Mouse (Mus musculus): ENCODE measurements around the gene Tmem143. TPM values are rescaled to one million over a fixed set of nuclear protein-coding genes. Genes with fewer than 3 reads are reported as not detected.
"Not testable (repeated sequence)": the region's sequence is repeated elsewhere in the genome, so short reads cannot be mapped to it uniquely, and the experiment has no call there.

Gene Tmem143
- polyA plus RNA-seq, 1 experiment from 2014 or later = 4.9 TPM

GRCm38 (mm10) chr7:45869107-45869670, 27.6 kb upstream of the Tmem143 start:
- peak overlapping the region; percentile 63 for H3K4me2 ChIP-seq (replicated peaks)
- H3K36me3 ChIP-seq = peaks cover 4% of the 10 kb centered on the region; the same call in 1 of the 2 replicates
- peaks cover 54% of the 10 kb centered on the region for H3K4me1 ChIP-seq
- no peak overlapping the region for H3K27ac ChIP-seq (replicated peaks)
- H3K27me3 ChIP-seq = peaks cover 28% of the 10 kb centered on the region
- no peak for ATAC-seq (ENCODE audit: insufficient number of reproducible peaks, low FRiP score, low TSS enrichment, low read depth)
- H3K4me3 ChIP-seq (replicated peaks) = peak overlapping the region; percentile 36
- 0 out of 2 replicates have a peak overlapping the region, but pooled peaks have one; percentile 9 for H3K9ac ChIP-seq
- 12% methylated on average over 8 of the region's 8 CpGs for WGBS
- H3K9me3 ChIP-seq (replicated peaks) = no peaks in the 10 kb centered on the region

DNA sequence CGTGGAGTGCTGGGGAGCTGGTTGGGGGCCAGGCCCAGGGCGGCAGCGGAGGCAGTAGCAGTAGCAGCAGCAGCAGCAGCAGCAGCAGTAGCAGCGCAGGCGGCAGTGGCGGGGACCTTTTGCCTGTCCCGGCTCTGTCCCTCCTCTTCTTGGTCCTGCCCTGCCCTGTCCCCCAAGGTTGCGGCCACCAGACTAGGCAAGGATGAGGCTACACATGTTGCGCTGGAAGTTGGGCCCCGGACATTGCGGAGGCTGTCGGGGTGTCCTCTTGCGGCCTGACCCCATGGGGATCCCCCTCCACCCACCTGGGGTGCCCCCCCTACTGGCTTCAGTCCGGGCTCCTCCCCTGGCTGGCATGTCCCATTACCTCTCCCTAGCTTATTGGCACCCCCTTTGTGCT, 27.0 kb upstream of the Tmem143 start:
- Histone ChIP-seq H3K4me1 (peaks cover 57% of the 10 kb centered on the region), H3K9ac (0 out of 2 replicates have a peak overlapping the region, but pooled peaks have one; percentile 9), H3K36me3 (peaks cover 10% of the 10 kb centered on the region), H3K27ac (replicated peaks) (no peak overlapping the region), H3K4me3 (replicated peaks) (peak overlapping the region; percentile 36), H3K27me3 (peaks cover 28% of the 10 kb centered on the region), H3K9me3 (replicated peaks) (no peaks in the 10 kb centered on the region), H3K4me2 (replicated peaks) (peak overlapping the region; percentile 63)
- ATAC-seq (ENCODE audit: insufficient number of reproducible peaks, low FRiP score, low TSS enrichment, low read depth) = no peak
- WGBS = 5% methylated on average over 14 of the region's 14 CpGs

GRCm38 (mm10) chr7:45870282-45871058, 26.3 kb upstream of the Tmem143 start:
- 2% methylated on average over 30 of the region's 30 CpGs for WGBS
- H3K4me1 ChIP-seq = peaks cover 61% of the 10 kb centered on the region
- H3K4me3 ChIP-seq (replicated peaks) = peak overlapping the region; percentile 36
- H3K9ac ChIP-seq = peak overlapping the region; percentile 28
- H3K36me3 ChIP-seq = peaks cover 17% of the 10 kb centered on the region
- peak overlapping the region; percentile 63 for H3K4me2 ChIP-seq (replicated peaks)
- no peaks in the 10 kb centered on the region for H3K9me3 ChIP-seq (replicated peaks)
- ATAC-seq (ENCODE audit: insufficient number of reproducible peaks, low FRiP score, low TSS enrichment, low read depth) = no peak
- peaks cover 28% of the 10 kb centered on the region for H3K27me3 ChIP-seq
- no peak overlapping the region for H3K27ac ChIP-seq (replicated peaks)

- H3K27me3 ChIP-seq = peaks cover 28% of the 10 kb centered on the region
- peak within 1 kb of the TSS; percentile 97 for H3K9ac ChIP-seq
- H3K9me3 ChIP-seq (replicated peaks) = no peaks in the 10 kb centered on the region
- H3K4me1 ChIP-seq = peaks cover 51% of the 10 kb centered on the region
- peak within 1 kb of the TSS; percentile 93 for H3K27ac ChIP-seq (replicated peaks)
- under 1% methylated on average over 18 of the region's 18 CpGs for WGBS
- H3K4me3 ChIP-seq (replicated peaks) = peak within 1 kb of the TSS; percentile 81
- peak within 1 kb of the TSS; percentile 80 for H3K4me2 ChIP-seq (replicated peaks)
- peaks cover 38% of the 10 kb centered on the region for H3K36me3 ChIP-seq
- ATAC-seq (ENCODE audit: insufficient number of reproducible peaks, low FRiP score, low TSS enrichment, low read depth) = peak; percentile 82
Measured at GRCm38 (mm10) chr7:45872624-45873023, 24.1 kb upstream of the Tmem143 start, which contains the start of gene Kdelr1. Gene Kdelr1 (plus strand): TSS chr7:45872772.

- peaks cover 22% of the 10 kb centered on the region for H3K27me3 ChIP-seq
- peak overlapping the region; percentile 93 for H3K27ac ChIP-seq (replicated peaks)
- H3K4me3 ChIP-seq (replicated peaks) = peak overlapping the region; percentile 81
- peaks cover 43% of the 10 kb centered on the region for H3K36me3 ChIP-seq
- H3K4me1 ChIP-seq = peaks cover 44% of the 10 kb centered on the region
- ATAC-seq (ENCODE audit: insufficient number of reproducible peaks, low FRiP score, low TSS enrichment, low read depth) = peak; percentile 25
- H3K9ac ChIP-seq = peak overlapping the region; percentile 97
- H3K4me2 ChIP-seq (replicated peaks) = peak overlapping the region; percentile 80
- 3% methylated on average over 28 of the region's 28 CpGs for WGBS
- H3K9me3 ChIP-seq (replicated peaks) = no peaks in the 10 kb centered on the region
Measured at GRCm38 (mm10) chr7:45873061-45873947, 23.4 kb upstream of the Tmem143 start.

GRCm38 (mm10) chr7:45876895-45877294, 19.8 kb upstream of the Tmem143 start:
- Histone ChIP-seq H3K9ac (no peak overlapping the region), H3K4me2 (replicated peaks) (no peak overlapping the region), H3K36me3 (peaks cover 78% of the 10 kb centered on the region), H3K9me3 (replicated peaks) (no peaks in the 10 kb centered on the region), H3K27ac (replicated peaks) (no peak overlapping the region), H3K27me3 (no peaks in the 10 kb centered on the region), H3K4me1 (peaks cover 17% of the 10 kb centered on the region), H3K4me3 (replicated peaks) (no peak overlapping the region)
- no peak for ATAC-seq (ENCODE audit: insufficient number of reproducible peaks, low FRiP score, low TSS enrichment, low read depth)
- WGBS = 95% methylated on average over 7 of the region's 7 CpGs

DNA sequence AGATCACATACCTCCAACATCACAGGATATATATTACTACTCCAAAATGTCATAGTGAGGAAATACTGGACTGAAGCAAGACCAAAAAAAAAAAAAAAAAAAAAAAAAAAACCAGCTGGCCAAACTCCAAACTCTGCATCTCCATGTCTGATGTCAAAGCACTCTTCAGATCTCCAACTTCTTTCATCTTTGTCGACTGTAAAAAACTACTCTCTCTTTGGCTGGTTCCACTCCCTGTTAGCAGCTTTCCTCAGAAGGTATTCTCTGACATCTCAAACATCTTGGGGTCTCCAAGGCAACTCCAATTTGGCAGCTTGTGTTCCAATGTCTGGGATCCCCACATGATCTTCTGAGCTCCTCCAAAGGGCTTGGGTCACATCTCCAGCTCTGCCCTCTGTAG, 18.5 kb upstream of the Tmem143 start, which contains the start of gene Grin2d:
Gene Grin2d (minus strand): TSS at position 101 of the 400 bp plus-strand sequence.
- H3K4me3 ChIP-seq (replicated peaks); H3K27ac ChIP-seq (replicated peaks); ATAC-seq (ENCODE audit: insufficient number of reproducible peaks, low FRiP score, low TSS enrichment, low read depth); H3K9ac ChIP-seq; H3K9me3 ChIP-seq (replicated peaks); H3K4me2 ChIP-seq (replicated peaks); H3K27me3 ChIP-seq: not testable (repeated sequence)
- H3K36me3 ChIP-seq = peaks cover 92% of the 10 kb centered on the region
- WGBS = 93% methylated on average over 1 of the region's 1 CpGs
- H3K4me1 ChIP-seq = peaks cover 17% of the 10 kb centered on the region

DNA sequence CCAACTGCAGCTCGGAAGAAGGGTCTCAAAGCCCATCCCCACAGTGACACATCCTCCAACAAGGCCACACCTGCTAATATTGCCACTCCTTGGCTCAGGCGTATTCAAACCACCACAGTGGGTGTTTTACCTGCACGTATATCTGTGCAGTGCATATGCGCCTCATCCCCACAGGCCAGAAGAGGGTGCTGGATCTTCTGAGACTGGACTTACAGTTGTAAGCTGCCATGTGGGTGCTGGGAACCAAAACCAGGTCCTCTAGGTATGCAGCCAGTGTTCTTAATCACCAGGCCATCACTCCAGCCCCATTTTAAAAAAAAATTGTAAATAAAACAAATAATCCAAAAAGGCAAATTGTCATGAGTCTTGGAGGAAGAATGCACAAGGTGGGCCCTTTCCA, 16.2 kb upstream of the Tmem143 start:
- no peaks in the 10 kb centered on the region for H3K9me3 ChIP-seq (replicated peaks)
- peaks cover 97% of the 10 kb centered on the region for H3K36me3 ChIP-seq
- H3K9ac ChIP-seq = no peak overlapping the region
- H3K4me2 ChIP-seq (replicated peaks) = no peak overlapping the region
- H3K27me3 ChIP-seq = no peaks in the 10 kb centered on the region
- no peaks in the 10 kb centered on the region for H3K4me1 ChIP-seq
- no peak overlapping the region for H3K27ac ChIP-seq (replicated peaks)
- H3K4me3 ChIP-seq (replicated peaks) = no peak overlapping the region
- WGBS = 96% methylated on average over 4 of the region's 4 CpGs
- ATAC-seq (ENCODE audit: insufficient number of reproducible peaks, low FRiP score, low TSS enrichment, low read depth) = no peak

GRCm38 (mm10) chr7:45881011-45881410, 15.7 kb upstream of the Tmem143 start:
- Histone ChIP-seq H3K4me3 (replicated peaks) (no peak overlapping the region), H3K27ac (replicated peaks) (no peak overlapping the region), H3K4me1 (no peaks in the 10 kb centered on the region), H3K27me3 (no peaks in the 10 kb centered on the region), H3K9ac (no peak overlapping the region), H3K4me2 (replicated peaks) (no peak overlapping the region), H3K9me3 (replicated peaks) (no peaks in the 10 kb centered on the region), H3K36me3 (peaks cover 94% of the 10 kb centered on the region)
- WGBS = 90% methylated on average over 2 of the region's 2 CpGs
- ATAC-seq (ENCODE audit: insufficient number of reproducible peaks, low FRiP score, low TSS enrichment, low read depth) = no peak

DNA sequence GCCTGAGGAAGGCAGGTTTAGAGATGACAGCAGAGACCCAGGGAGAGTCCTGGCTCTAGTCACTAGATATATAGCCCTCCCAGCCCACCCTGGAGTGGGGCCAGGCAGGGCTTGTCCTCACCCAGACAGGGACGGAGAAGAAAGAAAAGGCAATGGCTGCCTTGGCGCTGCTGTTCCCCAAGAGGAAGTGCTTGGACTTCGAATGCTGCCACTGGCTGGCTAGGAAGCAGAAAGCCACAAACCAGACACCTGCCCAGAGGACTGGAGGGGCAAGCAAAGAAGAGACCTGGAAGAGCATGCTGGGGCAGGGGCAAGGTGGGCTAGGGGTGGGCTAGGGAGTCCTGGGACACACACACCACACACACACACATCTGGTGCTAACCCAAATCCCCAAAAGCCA, 9.5 kb upstream of the Tmem143 start:
- Histone ChIP-seq H3K27me3 (no peaks in the 10 kb centered on the region), H3K9me3 (replicated peaks) (no peaks in the 10 kb centered on the region), H3K4me2 (replicated peaks) (no peak overlapping the region), H3K9ac (no peak overlapping the region), H3K36me3 (peaks cover 34% of the 10 kb centered on the region), H3K4me3 (replicated peaks) (no peak overlapping the region), H3K4me1 (peaks cover 5% of the 10 kb centered on the region; the same call in 1 of the 2 replicates), H3K27ac (replicated peaks) (no peak overlapping the region)
- 45% methylated on average over 3 of the region's 3 CpGs for WGBS
- ATAC-seq (ENCODE audit: insufficient number of reproducible peaks, low FRiP score, low TSS enrichment, low read depth) = no peak

DNA sequence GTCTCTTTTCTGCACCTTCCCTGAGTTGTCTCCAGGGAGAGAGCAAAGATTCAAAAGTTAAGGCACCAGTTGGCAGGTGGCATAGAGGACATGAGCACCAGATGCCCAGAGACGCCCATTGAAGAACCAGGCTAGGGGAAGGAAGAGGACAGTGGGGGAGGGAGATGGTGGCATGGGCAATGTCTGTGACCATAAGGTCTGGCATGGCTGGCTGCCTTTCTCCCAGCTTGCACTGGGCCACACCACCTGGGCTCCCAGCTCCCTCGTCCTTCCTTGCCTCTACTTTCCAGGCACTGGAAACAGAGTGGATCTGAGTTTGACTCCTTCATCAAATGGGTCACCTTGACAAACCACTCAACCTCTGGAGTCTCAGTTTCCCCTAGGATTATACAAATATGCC, 4.1 kb upstream of the Tmem143 start:
- H3K27ac ChIP-seq (replicated peaks) = no peak overlapping the region
- no peak overlapping the region for H3K4me2 ChIP-seq (replicated peaks)
- H3K27me3 ChIP-seq = no peaks in the 10 kb centered on the region
- H3K9ac ChIP-seq = no peak overlapping the region
- peaks cover 4% of the 10 kb centered on the region for H3K4me1 ChIP-seq
- WGBS = 78% methylated on average over 2 of the region's 2 CpGs
- no peaks in the 10 kb centered on the region for H3K36me3 ChIP-seq
- ATAC-seq (ENCODE audit: insufficient number of reproducible peaks, low FRiP score, low TSS enrichment, low read depth) = no peak
- H3K9me3 ChIP-seq (replicated peaks) = no peaks in the 10 kb centered on the region
- H3K4me3 ChIP-seq (replicated peaks) = no peak overlapping the region

Measured in embryonic facial prominence, embryonic 15.5 days (tissue).